Mouse (Mus musculus) embryonic stem cell, embryonic (primary cell): ENCODE results near the gene Hmga1b.

Experiments used
- CTCF ChIA-PET, 4 experiments: fragments of 300-600 bp in 2 of 4; fragments of 350-600 bp in 2 of 4; sonication (Branson Sonifier 250); formaldehyde crosslinking; loops; one replicate each; lab custom pipeline; 2022; ENCODE audit warnings: inconsistent platforms in 2 of 4; lab: Charles Lee
- POLR2A ChIA-PET, 4 experiments: fragments of 300-600 bp in 2 of 4; fragments of 350-600 bp in 2 of 4; sonication (Branson Sonifier 250); formaldehyde crosslinking; loops; one replicate each; lab custom pipeline; 2022; ENCODE audit warnings: antibody characterized with exemption in 4 of 4, inconsistent platforms in 1 of 4; lab: Charles Lee

Gene Hmga1b

GRCm38 (mm10) chr11:120788460-120788859, 25.9 kb downstream of the Hmga1b start:
- ChIA-PET POLR2A (interaction anchor here in 3 of 4 experiments (0.7 to 6.2 kb wide), 12 partner anchors 11 to 215 kb away, joined by 3 to 45 read pairs (median 4); partner anchors contain the start of genes Cenpx (in 1 of the 3), Lrrc45 (in 1 of the 3), P4hb (in 1 of the 3) and Rac3 (in 1 of the 3)), CTCF (interaction anchor here (0.7 to 2.0 kb wide), 5 partner anchors 11 to 68 kb away, joined by 3 to 9 read pairs (median 4); no protein-coding TSS in a partner anchor)

GRCm38 (mm10) chr11:120789355-120789754, 26.8 kb downstream of the Hmga1b start:
- POLR2A ChIA-PET: interaction anchor here in 2 of 4 experiments (0.7 to 6.2 kb wide), 4 partner anchors 10 to 200 kb away, joined by 3 to 45 read pairs (median 3); no protein-coding TSS in a partner anchor
- CTCF ChIA-PET: interaction anchor here in 2 of 4 experiments (1.0 to 2.2 kb wide), 2 partner anchors 11 to 13 kb away, joined by 3 to 9 read pairs; no protein-coding TSS in a partner anchor

- POLR2A ChIA-PET: interaction anchor here in 2 of 4 experiments (0.7 to 6.2 kb wide), 5 partner anchors 9 to 200 kb away, joined by 3 to 45 read pairs (median 3); no protein-coding TSS in a partner anchor
- CTCF ChIA-PET: interaction anchor here in 2 of 4 experiments (1.0 to 2.2 kb wide), 4 partner anchors 10 to 69 kb away, joined by 3 to 9 read pairs (median 6); no protein-coding TSS in a partner anchor
These were observed 27.2 kb downstream of the Hmga1b start for GRCm38 (mm10) chr11:120789810-120790209.

- CTCF ChIA-PET: interaction anchor here in 2 of 4 experiments (1.0 to 1.9 kb wide), 2 partner anchors 16 to 72 kb away, joined by 3 to 5 read pairs; no protein-coding TSS in a partner anchor
- POLR2A ChIA-PET: interaction anchor here in 2 of 4 experiments (0.5 to 1.5 kb wide), 5 partner anchors 12 to 301 kb away, joined by 3 to 5 read pairs (median 4); partner anchors contain the start of genes Fasn (in 1 of the 2), Pycr1 (in 1 of the 2) and Slc25a10 (in 1 of the 2)
These were observed 30.1 kb downstream of the Hmga1b start for GRCm38 (mm10) chr11:120792652-120793051.

GRCm38 (mm10) chr11:120795756-120796613, 33.4 kb downstream of the Hmga1b start, which contains the start of gene Dus1l:
Gene Dus1l, minus strand, starts transcription at chr11:120796403.
- ChIA-PET CTCF (interaction anchor here (0.7 to 3.6 kb wide), 13 partner anchors 10 to 489 kb away, joined by 3 to 12 read pairs (median 4); partner anchors contain the start of genes Rac3 (in 2 of the 4) and Rfng (in 1 of the 4)), POLR2A (interaction anchor here (0.6 to 3.1 kb wide), 43 partner anchors 9 to 866 kb away, joined by 3 to 28 read pairs (median 4); partner anchors contain the start of genes Gps1 (in 2 of the 4), Rfng (in 2 of the 4), Arl16 (in 1 of the 4) and Cenpx (in 1 of the 4))

- ChIA-PET POLR2A (interaction anchor here (0.6 to 3.1 kb wide), 29 partner anchors 8 to 867 kb away, joined by 3 to 28 read pairs (median 4); partner anchors contain the start of genes Gps1 (in 2 of the 4), Rfng (in 2 of the 4), Arl16 (in 1 of the 4) and Cenpx (in 1 of the 4)), CTCF (interaction anchor here (0.7 to 3.6 kb wide), 9 partner anchors 13 to 489 kb away, joined by 3 to 12 read pairs (median 4); partner anchors contain the start of genes Rac3 (in 2 of the 4) and Rfng (in 1 of the 4))
These were observed 34.0 kb downstream of the Hmga1b start for GRCm38 (mm10) chr11:120796614-120796946.

- POLR2A ChIA-PET: interaction anchor here in 2 of 4 experiments (0.6 to 4.4 kb wide), 14 partner anchors 9 to 241 kb away, joined by 3 to 45 read pairs (median 4); partner anchors contain the start of gene P4hb (in 1 of the 2)
- CTCF ChIA-PET: interaction anchor here in 3 of 4 experiments (0.6 to 3.6 kb wide), 4 partner anchors 17 to 77 kb away, joined by 3 to 12 read pairs (median 8); partner anchors contain the start of gene Rac3 (in 1 of the 3)
These were observed 35.6 kb downstream of the Hmga1b start for GRCm38 (mm10) chr11:120798244-120798643.

GRCm38 (mm10) chr11:120799316-120799890, 36.8 kb downstream of the Hmga1b start:
- ChIA-PET CTCF (interaction anchor here (0.6 to 2.7 kb wide), 49 partner anchors 9 to 404 kb away, joined by 3 to 38 read pairs (median 4); partner anchors contain the start of genes Rac3 (in 3 of the 4), Ccdc57 (in 1 of the 4), Dcxr (in 1 of the 4) and Fasn (in 1 of the 4)), POLR2A (interaction anchor here (0.6 to 4.4 kb wide), 75 partner anchors 10 to 347 kb away, joined by 3 to 50 read pairs (median 6); partner anchors contain the start of genes Cenpx (in 3 of the 4), Fasn (in 3 of the 4), Lrrc45 (in 3 of the 4) and Rac3 (in 3 of the 4))

- CTCF ChIA-PET: interaction anchor here (0.6 to 2.7 kb wide), 66 partner anchors 8 to 652 kb away, joined by 3 to 38 read pairs (median 4); partner anchors contain the start of genes Rac3 (in 3 of the 4), Fasn (in 2 of the 4), Ccdc57 (in 1 of the 4) and Cenpx (in 1 of the 4)
- POLR2A ChIA-PET: interaction anchor here (0.5 to 4.4 kb wide), 105 partner anchors 8 to 1138 kb away, joined by 3 to 50 read pairs (median 4); partner anchors contain the start of genes Cenpx (in 3 of the 4), Fasn (in 3 of the 4), Lrrc45 (in 3 of the 4) and Rac3 (in 3 of the 4)
These were observed 37.7 kb downstream of the Hmga1b start for GRCm38 (mm10) chr11:120800061-120800904.

- POLR2A ChIA-PET: interaction anchor here (0.5 to 15.0 kb wide), 48 partner anchors 8 to 572 kb away, joined by 3 to 274 read pairs (median 4); partner anchors contain the start of genes Fasn (in 3 of the 4), Dus1l (in 2 of the 4), Pycr1 (in 2 of the 4) and Rac3 (in 2 of the 4)
These were observed 41.7 kb downstream of the Hmga1b start for GRCm38 (mm10) chr11:120804274-120804673.

GRCm38 (mm10) chr11:120804769-120805168, 42.2 kb downstream of the Hmga1b start:
- CTCF ChIA-PET: interaction anchor here in 3 of 4 experiments (0.6 to 2.0 kb wide), 9 partner anchors 18 to 237 kb away, joined by 3 to 6 read pairs (median 4); no protein-coding TSS in a partner anchor
- POLR2A ChIA-PET: interaction anchor here (0.5 to 15.0 kb wide), 50 partner anchors 8 to 572 kb away, joined by 3 to 274 read pairs (median 4); partner anchors contain the start of genes Dus1l (in 4 of the 4), Fasn (in 3 of the 4), Rac3 (in 2 of the 4) and Arl16 (in 1 of the 4)

More at GRCm38 (mm10) chr11:120804274-120804673, 41.7 kb downstream of the Hmga1b start:
- CTCF ChIA-PET: interaction anchor here in 3 of 4 experiments (0.6 to 2.0 kb wide), 9 partner anchors 10 to 237 kb away, joined by 3 to 5 read pairs (median 4); no protein-coding TSS in a partner anchor

GRCm38 (mm10) chr11:120805375-120806298, 43.0 kb downstream of the Hmga1b start:
- CTCF ChIA-PET: interaction anchor here in 3 of 4 experiments (0.6 to 2.0 kb wide), 11 partner anchors 19 to 248 kb away, joined by 3 to 6 read pairs (median 4); partner anchors contain the start of gene Fasn (in 1 of the 3)
- POLR2A ChIA-PET: interaction anchor here (0.6 to 15.0 kb wide), 46 partner anchors 8 to 573 kb away, joined by 3 to 274 read pairs (median 4); partner anchors contain the start of genes Dus1l (in 4 of the 4), Fasn (in 3 of the 4), P4hb (in 2 of the 4) and Rac3 (in 2 of the 4)

- ChIA-PET POLR2A (interaction anchor here in 3 of 4 experiments (0.8 to 15.0 kb wide), 10 partner anchors 8 to 94 kb away, joined by 3 to 274 read pairs (median 6); partner anchors contain the start of gene Fasn (in 2 of the 3)), CTCF (interaction anchor here in 1 of 4 experiments (1.0 to 1.6 kb wide), 3 partner anchors 15 to 319 kb away, joined by 3 read pairs; no protein-coding TSS in a partner anchor)
These were observed 45.4 kb downstream of the Hmga1b start for GRCm38 (mm10) chr11:120808010-120808409.

GRCm38 (mm10) chr11:120812068-120812467, 49.5 kb downstream of the Hmga1b start:
- CTCF ChIA-PET: interaction anchor here in 1 of 4 experiments (0.6 to 1.1 kb wide), 2 partner anchors 36 to 302 kb away, joined by 3 read pairs; no protein-coding TSS in a partner anchor

More at GRCm38 (mm10) chr11:120812068-120812467, 49.5 kb downstream of the Hmga1b start:
- POLR2A ChIA-PET: interaction anchor here in 3 of 4 experiments (0.8 to 15.0 kb wide), 10 partner anchors 11 to 92 kb away, joined by 3 to 274 read pairs (median 12); partner anchors contain the start of gene Fasn (in 3 of the 3)
